In the genomic region with DNA sequence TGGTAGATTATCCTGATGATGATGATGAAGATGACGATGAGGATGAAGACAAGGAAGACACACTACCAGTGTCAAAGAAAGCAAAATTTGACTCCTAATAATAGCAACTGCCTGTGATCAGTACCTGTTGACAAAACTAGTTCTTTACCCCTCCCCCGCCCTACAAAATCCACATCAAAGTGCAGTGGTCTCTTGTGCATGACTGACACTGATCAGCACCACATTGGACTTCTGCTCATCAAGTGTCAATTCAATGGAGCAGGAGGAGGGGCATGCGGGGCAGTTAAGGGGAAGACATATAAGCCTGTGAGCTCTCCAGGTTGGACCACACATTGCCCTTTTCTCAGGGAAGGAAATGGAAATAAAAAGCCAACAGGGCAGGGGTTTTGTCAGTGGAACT, we compare ENCODE assay signal across 8 mouse cellular contexts. TPM values are rescaled to one million over a fixed set of nuclear protein-coding genes. Genes with fewer than 3 reads are reported as not detected.
DNase-seq lines count a peak whose midpoint lies in the region; ATAC-seq lines count a peak whose summit lies in the region.

No protein-coding gene starts in this region.

- no peaks in the 10 kb centered on the region for H3K36me3 ChIP-seq in hindbrain, embryonic 16.5 days (ENCODE audit: control insufficient read depth, insufficient read depth, low read length)
- no peaks in the 10 kb centered on the region for H3K36me3 ChIP-seq in neural tube, embryonic 12.5 days

- H3K9me3 ChIP-seq in hindbrain, embryonic 16.5 days (ENCODE audit: control insufficient read depth, low read length): peaks cover 3% of the 10 kb centered on the region; the same call in 1 of the 2 replicates
- H3K9me3 ChIP-seq in neural tube, embryonic 12.5 days: peaks cover 3% of the 10 kb centered on the region; the same call in 1 of the 2 replicates

- H3K4me2 ChIP-seq in hindbrain, embryonic 16.5 days (ENCODE audit: low read length): peak overlapping the region; percentile 65
- H3K4me2 ChIP-seq in neural tube, embryonic 12.5 days (replicated peaks): peak overlapping the region; percentile 64

- 67% methylated on average over 3 of the region's 3 CpGs for WGBS in hindbrain, embryonic 16.5 days
- WGBS in neural tube, embryonic 12.5 days: 75% methylated on average over 3 of the region's 3 CpGs

- H3K4me3 ChIP-seq in hindbrain, embryonic 16.5 days (ENCODE audit: low read length): peak overlapping the region; percentile 50
- H3K4me3 ChIP-seq in neural tube, embryonic 12.5 days: peak overlapping the region; percentile 47

- H3K27ac ChIP-seq in hindbrain, embryonic 16.5 days (ENCODE audit: low read depth, low read length): no peak overlapping the region; the same call in 1 of the 2 replicates
- H3K27ac ChIP-seq in neural tube, embryonic 12.5 days: no peak overlapping the region

- no peaks in the 10 kb centered on the region for H3K4me1 ChIP-seq in hindbrain, embryonic 16.5 days (ENCODE audit: control insufficient read depth, insufficient read depth, low read depth, low read length)
- no peaks in the 10 kb centered on the region for H3K4me1 ChIP-seq in neural tube, embryonic 12.5 days

- peak; percentile 19 for DNase-seq in cerebellum, adult 8-10 months
- DNase-seq in cerebellum, postnatal 36 days: no peak
- DNase-seq in retina, postnatal 1 day: peak; percentile 21
- DNase-seq in retina, embryonic 14.5 days (ENCODE audit: low spot score): no peak
- DNase-seq in right cerebral cortex, adult 18-20 months: no peak

- H3K27me3 ChIP-seq in hindbrain, embryonic 16.5 days (replicated peaks; ENCODE audit: control insufficient read depth, insufficient read depth, low read length): no peaks in the 10 kb centered on the region
- H3K27me3 ChIP-seq in neural tube, embryonic 12.5 days (replicated peaks): no peaks in the 10 kb centered on the region

- H3K9ac ChIP-seq in hindbrain, embryonic 16.5 days (ENCODE audit: low read depth, low read length): no peak overlapping the region
- peak overlapping the region; percentile 48; the same call in 1 of the 2 replicates for H3K9ac ChIP-seq in neural tube, embryonic 12.5 days

- no peak for ATAC-seq in hindbrain, embryonic 16.5 days
- no peak for ATAC-seq in neural tube, embryonic 12.5 days (ENCODE audit: low FRiP score, low read depth)
- ATAC-seq in erythroid progenitor cell, adult 5-6 weeks (replicated peaks; ENCODE audit: low FRiP score, poor library complexity, severe bottlenecking): no peak

RNA-seq across cellular contexts. Expression of a gene that starts 29.6 kb away (rescaled TPM):
- 11.9 and 15.2 TPM in 2 replicates for polyA plus RNA-seq in hindbrain, embryonic 16.5 days (2015; fragmentation: Nextera tagmentation; extraction: Ambion mirVana)
- 23.6 and 24.9 TPM in 2 replicates for polyA plus RNA-seq in neural tube, embryonic 12.5 days (2016; fragmentation: Nextera tagmentation; extraction: Ambion mirVana)
- total RNA-seq in erythroid progenitor cell, adult 5-6 weeks (2015; ENCODE audit: low replicate concordance): 41.9 and 44.7 TPM in 2 replicates
- total RNA-seq in erythroid progenitor cell, adult 5-6 weeks (2017; ENCODE audit: low replicate concordance): 40.9 and 62.9 TPM in 2 replicates

Comparison
In these comparisons a context has a peak if more than half of its experiments do, and no peak if none do; other contexts are left out.
1. DNase-seq: peak in cerebellum, adult 8-10 months (single experiment) and retina, postnatal 1 day (single experiment); none in cerebellum, postnatal 36 days (0 of 2), retina, embryonic 14.5 days (single experiment) and right cerebral cortex, adult 18-20 months (single experiment).